Mouse (Mus musculus): ENCODE data around the gene Emcn.

Emcn gene

DNA sequence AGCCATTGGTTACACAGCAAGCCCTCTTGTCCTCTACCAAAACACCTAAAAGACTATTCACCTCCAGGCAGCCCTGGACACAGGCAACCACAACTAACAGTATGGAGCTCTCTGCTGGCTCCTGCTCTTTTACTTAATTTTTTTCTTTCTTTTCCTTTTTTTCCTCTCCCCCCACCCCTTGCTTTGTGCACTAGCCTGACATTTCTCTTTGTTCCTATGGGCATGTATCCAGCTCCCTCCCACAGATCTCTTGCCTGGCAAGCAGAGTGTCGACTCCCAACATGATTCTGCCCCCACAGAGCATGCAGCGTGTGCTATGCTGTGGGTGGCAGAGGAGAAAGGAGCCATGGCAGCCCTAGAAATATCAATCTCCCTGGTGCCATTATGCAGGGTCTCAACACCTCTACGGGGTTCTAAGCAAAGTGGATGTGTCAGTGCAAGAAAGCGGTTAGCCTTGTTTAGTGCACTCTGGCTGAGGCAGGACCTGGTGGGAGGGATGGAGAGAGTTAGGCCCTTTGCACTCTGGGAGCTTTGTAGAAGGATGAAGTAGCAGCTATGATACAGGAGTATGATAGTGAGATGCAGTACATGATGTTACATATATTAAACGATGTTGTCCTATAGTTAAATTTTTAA, 74.7 kb downstream of the Emcn start:
- no peak for DNase-seq (ENCODE audit: low read depth, low spot score)

DNA sequence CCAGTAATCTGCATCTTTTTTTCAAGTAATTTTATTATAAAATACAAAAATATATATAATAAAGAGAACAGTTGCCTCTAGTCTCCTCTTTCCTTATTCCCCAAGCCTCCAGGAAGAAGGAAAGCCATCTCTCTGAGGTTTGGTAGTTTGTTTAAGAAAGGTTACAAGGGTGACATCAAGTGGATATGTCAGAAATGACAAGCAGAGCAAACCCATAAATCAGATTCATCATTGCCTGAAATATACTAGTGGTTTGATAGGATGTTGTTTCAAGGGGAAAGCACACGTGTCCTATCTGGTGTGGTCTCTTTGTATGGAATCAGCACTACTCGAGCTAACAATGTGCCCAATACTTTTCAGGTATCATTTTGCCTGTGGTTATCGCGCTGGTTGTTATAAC, 77.8 kb downstream of the Emcn start:
- no peak for DNase-seq (ENCODE audit: low read depth, low spot score)

DNA sequence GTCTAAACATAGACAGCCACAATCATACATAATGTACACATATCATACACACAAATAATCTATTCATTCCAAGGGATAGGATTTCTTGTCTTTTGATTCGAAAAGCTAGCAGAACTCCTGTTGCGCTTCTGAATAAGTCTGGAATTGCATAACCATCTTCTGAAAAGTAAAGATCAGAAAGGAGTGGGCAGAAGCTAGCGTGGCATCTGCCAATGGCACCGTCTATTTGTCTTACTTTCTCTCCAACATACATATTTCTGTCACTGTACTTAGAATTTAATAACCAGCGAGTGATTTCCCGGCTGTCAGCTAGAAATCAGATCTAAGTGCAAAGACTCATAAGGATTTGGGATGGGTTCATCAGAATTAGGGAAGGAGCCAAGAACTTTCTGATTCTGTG, 88.6 kb downstream of the Emcn start:
- DNase-seq (ENCODE audit: low read depth, low spot score), result no peak

DNA sequence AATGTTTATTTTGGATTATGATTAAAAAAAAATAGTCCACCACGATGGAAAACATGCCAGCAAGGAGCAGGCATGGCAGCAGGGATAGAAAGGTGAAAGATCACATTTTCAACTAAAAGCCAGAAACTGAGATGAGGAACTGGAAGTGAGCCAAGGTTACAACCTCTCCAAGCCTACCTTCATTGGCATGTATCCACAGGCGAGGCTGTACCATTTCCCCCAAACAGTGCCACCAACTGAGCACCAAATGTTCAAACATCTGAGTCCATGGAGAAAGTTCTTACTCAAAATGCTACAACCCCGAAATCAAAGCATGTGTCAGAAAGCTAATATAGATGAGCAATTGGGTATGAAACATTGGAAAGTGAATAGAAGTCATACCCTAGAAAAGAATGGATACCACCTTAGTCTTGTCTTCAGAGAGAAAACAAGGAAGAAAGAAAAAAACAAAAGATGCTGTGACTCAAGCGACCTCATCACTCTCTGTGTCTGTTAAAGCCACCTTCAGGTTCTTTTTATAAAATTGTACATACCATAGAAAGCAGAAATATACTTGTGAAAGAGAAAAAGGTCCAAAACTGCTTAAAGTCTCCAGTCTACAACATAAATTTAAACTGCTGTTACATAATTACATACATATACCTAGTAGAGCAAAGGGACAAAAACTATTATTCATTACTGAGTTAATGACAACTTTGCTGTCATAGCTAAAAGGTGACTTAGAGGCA, 124.2 kb downstream of the Emcn start:
- no peak for DNase-seq (ENCODE audit: low read depth, low spot score)

DNA sequence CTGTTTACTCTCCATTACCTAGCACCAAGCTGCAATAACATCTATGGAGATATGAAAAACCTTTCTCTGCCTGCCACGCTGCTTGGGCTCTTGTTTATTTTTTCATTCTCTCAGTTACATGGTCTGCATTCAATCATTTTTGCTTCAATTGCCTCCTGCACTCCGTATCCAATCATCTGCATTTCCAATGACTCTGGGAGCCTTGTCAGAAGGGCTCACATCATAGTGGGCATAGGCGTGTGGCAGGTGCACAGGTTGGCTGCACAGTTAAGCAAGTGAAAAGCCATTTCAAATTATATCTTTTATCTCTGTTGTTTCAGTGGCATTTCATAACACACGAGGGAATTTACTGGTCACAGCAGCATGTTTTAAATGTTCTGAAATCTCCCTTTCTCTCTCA, 125.1 kb downstream of the Emcn start:
- DNase-seq (ENCODE audit: low read depth, low spot score), result no peak

DNA sequence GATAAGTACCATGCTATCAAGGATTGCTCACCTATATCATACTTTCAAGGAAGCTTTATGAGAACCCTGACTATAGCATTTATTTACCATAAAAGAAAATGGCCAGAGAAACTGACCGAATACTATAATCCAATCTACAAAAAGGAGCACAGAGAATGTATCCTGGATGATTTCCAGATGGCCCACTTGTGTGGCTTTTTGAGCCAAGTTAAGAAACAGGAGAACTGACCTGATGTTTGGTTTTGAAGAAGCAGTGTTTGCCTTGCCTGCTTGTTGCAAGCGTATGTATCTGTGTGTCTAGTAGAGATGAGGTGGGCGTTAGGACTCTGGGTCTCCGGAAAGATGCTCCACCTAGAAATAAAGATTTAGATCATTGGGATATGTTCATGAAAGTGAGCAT, 125.9 kb downstream of the Emcn start:
- no peak for DNase-seq (ENCODE audit: low read depth, low spot score)

DNA sequence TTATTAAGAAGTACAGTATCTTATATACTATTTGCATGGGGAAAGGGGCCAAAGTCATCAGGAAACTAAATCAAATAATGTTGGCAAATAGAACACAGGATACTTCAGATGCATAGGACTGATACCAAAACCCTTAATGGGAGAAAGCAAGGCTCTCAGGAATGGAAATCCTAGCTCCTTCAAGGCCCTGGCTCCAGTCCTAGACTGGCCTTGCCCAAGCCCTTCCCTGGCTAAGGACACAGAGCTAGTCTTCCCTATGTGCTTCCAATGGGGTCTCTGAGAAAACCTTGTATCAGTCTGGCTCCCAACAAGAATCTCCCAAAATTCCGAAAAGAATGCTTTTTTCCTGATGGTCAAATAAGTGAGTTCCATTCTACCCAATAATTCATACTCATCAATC, 126.5 kb downstream of the Emcn start:
- no peak for DNase-seq (ENCODE audit: low read depth, low spot score)

DNA sequence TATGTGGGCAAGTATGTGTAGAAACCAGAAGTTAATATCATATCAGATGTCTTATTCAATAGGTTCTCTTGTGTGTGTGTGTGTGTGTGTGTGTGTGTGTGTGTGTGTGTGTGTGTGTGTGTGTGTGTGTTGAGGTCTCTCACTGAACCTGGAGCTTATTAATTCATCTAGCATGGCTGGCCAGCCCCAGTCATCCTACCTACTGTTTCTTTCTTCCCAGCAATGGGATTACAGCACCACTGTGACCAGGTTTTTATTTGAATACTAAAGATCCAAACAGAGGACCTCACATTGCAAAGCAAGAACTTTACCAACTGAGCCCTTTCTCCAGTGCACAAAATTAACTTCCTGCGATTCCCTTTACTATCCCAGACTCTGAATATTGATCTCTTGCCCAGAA, 131.3 kb downstream of the Emcn start:
- no peak for DNase-seq (ENCODE audit: low read depth, low spot score)

DNA sequence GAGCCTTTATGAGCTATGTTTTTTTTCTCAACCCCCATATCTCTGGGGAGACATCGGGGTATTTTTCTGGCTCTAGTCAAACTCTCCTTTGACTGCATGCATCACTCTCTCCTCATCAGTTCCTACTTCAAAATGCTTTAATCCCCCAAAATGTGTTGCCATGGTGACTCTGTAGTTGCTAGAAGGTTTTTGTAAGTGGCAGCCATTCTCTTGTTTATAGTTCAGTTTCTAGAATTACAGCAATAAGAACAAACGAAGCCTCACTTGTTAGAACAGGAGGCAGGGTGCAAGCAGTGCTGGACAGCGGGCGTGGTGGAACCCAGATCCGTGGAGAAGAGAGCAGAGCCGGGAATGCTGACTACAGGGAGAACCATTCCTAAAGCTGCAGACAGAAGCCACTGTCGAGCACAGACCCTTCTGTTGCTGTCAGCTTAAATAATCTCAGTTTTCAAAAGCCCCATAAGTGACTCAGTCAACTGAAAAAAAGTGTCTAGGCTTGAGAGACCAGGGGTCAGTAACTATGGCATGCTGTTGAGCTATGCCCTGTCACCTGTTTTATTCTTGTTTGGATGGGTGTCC, 139.0 kb downstream of the Emcn start:
- no peak for DNase-seq (ENCODE audit: low read depth, low spot score)

DNA sequence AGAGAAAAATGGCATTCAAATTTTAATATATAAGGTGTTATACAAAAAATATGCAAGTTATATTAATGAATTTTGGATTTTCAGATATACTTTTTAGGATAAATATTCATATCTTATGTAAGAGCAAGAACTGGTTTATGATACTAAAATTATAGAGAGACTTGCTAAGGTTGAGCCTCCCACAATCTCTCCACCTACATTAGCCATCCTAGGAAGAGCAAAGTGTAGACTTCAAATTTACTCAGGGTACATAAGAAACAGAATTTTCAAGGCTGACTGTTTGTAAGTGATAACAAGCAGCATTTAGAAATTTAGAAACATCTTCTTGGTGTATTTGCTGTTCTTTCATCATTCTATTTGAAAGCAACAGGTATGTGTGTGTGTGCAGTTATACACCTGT, 140.3 kb downstream of the Emcn start:
- DNase-seq (ENCODE audit: low read depth, low spot score), result no peak

All from embryo, embryonic 11.5 days (tissue).